Mouse (Mus musculus) fat pad, adult 2 months (tissue): ENCODE measurements around the gene Fam19a1.

ENCODE experiments used
- DNase-seq: peaks from one replicate; pipeline ENCODE4 v3.0.0-alpha.2; 2011; ENCODE audit warnings: low read depth, low spot score; ENCODE audit errors: extremely low read depth

Gene Fam19a1

GRCm38 (mm10) chr6:96254815-96255214 is 141.9 kb downstream of the Fam19a1 start:
- no peak for DNase-seq

- DNase-seq: no peak
Observed at GRCm38 (mm10) chr6:96258651-96259050, 145.7 kb downstream of the Fam19a1 start.

DNA sequence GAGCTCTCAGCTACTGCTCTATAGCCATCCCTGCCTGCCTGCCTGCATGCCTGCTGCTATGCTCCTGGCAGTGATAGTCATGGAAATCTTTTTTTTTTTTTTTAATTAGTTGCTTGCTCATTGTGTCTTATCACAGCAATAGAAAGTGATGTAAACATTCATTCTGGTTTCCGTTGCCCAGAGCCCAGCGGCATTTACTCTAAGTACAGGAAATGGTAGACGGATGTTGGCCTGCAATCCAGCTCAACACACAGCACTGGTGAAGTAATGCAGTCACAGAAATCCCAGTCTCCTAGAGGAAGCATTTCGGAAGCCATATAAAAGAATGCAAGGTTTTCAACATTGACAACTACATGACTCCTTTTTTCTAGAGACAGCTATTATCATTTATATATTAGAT is 153.5 kb downstream of the Fam19a1 start:
- no peak for DNase-seq

DNA sequence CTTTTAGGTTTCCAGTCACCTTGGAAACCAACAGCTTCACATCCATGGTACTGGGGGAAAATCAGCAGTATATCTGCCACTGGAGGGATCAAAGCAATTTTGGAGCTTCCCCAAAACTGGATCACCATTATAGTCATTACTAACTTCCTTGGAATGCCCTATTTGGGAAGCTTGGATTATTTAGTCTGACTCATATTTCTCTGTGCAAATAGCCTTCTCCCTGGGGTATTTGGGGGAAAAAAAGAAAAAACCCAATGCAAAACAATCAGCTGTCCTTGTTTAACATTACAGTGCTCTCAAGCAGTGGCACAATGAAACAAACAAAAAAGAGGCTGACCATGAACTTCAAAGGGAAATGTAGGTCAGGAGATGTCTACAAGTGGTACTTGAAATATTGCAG is 155.8 kb downstream of the Fam19a1 start:
- no peak for DNase-seq

- DNase-seq: no peak
Observed at GRCm38 (mm10) chr6:96270436-96270835, 157.5 kb downstream of the Fam19a1 start.

- DNase-seq: no peak
Observed at GRCm38 (mm10) chr6:96283731-96284130, 170.8 kb downstream of the Fam19a1 start.

- no peak for DNase-seq
Observed at GRCm38 (mm10) chr6:96284590-96284989, 171.6 kb downstream of the Fam19a1 start.

DNA sequence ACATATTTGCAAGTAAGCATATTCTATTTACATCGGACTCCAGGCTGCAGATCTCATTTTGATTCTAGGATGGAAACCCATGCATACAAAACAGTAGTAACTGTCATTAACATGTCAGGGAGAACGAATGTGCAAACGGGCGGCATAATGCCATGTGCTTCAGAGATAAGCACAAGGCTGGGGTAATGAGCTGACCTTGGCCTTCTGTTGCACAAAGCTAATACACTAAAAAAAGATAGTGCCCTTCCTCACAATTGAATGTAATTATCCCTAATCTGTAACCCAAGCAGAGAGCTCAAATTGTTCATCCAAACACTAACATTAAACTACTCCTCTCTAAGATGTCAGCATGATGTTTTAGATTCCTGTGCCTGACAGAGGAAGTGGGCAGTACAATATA is 173.3 kb downstream of the Fam19a1 start:
- DNase-seq: no peak

- no peak for DNase-seq
Observed at GRCm38 (mm10) chr6:96287377-96287776, 174.4 kb downstream of the Fam19a1 start.

DNA sequence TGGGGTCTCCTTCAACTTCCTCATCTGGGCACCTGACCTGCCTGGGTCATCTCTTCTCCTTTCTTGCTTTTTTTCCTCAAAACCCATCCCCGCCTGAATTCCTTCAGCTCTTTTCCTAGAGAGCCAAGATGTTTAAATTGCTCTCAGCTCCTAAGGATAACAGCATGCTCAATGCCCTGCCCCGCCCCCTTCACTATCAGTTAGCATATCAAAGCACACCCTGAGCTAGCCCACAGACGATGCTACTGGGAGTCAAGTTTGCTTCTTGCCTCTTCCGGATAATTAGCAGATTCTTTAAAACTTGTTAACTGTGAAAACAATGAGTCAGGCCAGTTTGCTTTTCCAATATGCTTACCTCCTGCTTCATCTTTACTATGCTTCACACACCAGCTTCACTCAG is 176.7 kb downstream of the Fam19a1 start:
- no peak for DNase-seq

DNA sequence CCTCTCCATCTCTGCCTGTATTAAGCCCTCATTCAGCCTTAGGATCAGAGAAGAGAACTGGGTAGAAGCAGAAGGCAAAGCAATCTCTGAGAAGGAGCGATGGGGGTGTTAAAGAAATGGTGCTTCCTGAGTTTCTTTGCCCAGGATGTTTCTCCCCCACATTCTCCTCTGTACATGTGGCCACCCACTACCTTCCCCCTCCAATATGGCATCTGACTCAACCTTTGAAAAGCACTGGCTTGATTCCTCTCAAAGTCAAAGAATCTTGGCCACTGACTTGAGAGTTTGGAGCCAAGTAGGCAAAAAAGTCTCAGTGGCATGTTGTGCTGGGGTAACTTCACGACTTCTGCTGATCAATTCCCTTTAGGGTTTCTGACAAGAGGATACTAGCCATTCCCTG is 234.5 kb downstream of the Fam19a1 start:
- DNase-seq: no peak

DNA sequence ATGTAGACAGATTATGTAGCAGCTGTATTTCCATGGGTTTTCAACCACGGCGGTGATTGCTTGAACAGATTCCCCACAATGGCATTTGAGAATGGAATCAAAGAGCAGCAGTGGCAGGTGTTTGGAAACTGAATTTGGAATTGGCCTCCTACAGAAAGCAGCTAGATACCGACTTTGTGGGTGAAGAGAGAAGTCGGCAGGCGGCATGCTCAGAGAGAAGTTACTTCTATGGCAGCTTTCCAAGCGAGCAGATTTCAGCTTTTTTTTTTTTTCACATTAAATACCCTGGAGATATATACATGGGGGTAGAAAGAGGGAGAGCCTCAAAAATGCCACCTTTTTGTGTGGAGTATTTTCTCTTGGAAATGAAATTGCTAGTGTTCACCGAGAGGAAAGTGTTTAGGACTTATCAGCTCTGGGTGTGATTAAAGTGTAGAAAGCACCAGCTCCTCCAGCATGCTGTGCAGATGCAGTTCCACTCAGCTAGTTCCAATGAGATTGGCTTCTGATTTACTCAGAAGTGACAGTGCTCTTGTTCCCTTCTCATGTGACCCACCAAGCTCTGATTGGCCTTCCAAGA is 236.6 kb downstream of the Fam19a1 start:
- no peak for DNase-seq

GRCm38 (mm10) chr6:96369544-96369943 is 256.6 kb downstream of the Fam19a1 start:
- DNase-seq: no peak

DNA sequence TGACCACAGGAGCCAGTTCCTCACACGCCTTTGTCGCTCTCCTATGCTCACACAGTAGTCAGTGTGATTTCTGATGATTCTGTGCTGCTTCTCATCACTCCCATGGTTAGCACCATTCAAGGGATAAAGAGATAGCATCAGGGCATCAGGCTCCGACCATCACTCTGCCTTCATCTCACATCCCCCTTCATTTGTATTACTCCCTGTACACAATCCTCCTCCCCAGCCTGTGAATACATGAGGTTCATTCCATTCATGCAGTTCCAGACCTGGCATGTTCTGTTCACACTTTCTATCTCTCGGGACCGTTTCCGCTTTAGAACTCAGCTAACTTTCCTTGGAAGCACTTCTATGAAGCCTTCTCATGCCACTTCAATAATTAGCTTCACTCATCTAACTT is 259.9 kb downstream of the Fam19a1 start:
- DNase-seq: no peak

GRCm38 (mm10) chr6:96373274-96373673 is 260.3 kb downstream of the Fam19a1 start:
- no peak for DNase-seq

DNA sequence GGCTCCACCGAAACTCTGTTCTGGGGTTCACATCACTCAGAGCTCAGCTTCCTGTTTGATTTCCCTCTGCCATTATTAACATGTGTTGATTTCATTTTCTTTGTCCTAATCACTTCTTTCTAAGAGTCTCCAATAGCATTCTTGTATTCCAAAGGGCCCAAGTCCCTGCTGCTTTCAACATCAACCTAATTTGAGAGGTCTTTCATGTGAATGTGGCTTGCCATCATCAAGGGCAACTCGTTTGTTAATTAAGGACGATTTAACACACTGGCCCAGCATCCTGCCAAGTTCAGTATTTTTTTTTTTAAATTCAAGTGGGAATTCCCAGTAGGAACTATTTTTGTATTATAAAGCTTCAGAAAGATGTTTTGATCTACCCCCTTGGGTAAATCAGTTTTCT is 263.8 kb downstream of the Fam19a1 start:
- no peak for DNase-seq

GRCm38 (mm10) chr6:96379229-96379628 is 266.3 kb downstream of the Fam19a1 start:
- no peak for DNase-seq

- DNase-seq: no peak
Observed at GRCm38 (mm10) chr6:96384441-96384840, 271.5 kb downstream of the Fam19a1 start.

DNA sequence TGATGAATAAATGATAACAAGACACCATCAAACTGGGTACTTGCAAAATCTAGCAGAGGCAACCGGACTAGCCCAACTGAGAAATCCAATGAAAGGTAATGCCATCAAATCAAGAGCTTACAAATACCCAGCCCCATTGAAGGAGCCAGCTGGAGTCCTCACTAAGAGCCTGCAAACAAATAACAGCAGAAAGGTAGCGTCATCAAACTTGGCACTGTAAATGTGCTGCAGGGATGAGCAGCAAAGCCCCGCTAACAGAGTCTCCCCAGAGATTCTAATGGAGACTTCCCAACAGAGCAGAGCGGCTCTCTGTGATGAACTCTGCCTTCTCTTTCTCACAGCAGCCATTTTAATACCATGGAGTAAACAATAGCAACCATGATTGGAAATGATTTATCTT is 305.9 kb downstream of the Fam19a1 start:
- DNase-seq: no peak

GRCm38 (mm10) chr6:96419704-96420382 is 306.9 kb downstream of the Fam19a1 start:
- no peak for DNase-seq

GRCm38 (mm10) chr6:96420515-96420914 is 307.6 kb downstream of the Fam19a1 start:
- no peak for DNase-seq

- DNase-seq: no peak
Observed at GRCm38 (mm10) chr6:96429390-96429789, 316.4 kb downstream of the Fam19a1 start.

DNA sequence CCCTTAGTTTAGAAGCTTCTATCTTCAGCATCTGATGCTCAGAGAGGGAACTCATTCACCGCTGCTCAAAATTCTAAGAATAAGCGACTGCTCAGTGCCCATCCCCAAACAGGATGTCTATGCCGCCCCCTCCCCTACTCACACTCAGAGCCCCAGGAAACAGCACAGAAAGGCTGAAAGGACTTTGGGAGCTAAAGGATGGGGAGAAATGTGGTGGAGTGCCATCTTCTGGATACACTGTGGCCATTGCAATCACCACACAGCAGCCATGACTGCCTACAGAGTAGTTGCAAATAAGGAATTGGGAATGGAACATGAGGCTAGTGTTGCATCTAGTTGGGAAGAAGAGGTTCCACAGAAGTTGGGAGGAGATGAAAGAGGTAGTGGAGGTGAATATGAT is 319.4 kb downstream of the Fam19a1 start:
- DNase-seq: no peak
